Mouse (Mus musculus): ENCODE results near the gene Slc28a3. TPM values are rescaled to one million over a fixed set of nuclear protein-coding genes. Genes with fewer than 3 reads are reported as not detected.

Gene Slc28a3
- polyA plus RNA-seq, 1 experiment, result 11.8 TPM

GRCm38 (mm10) chr13:58560497-58561138 is 50.1 kb downstream of the Slc28a3 start:
- no peak for DNase-seq (ENCODE audit: low read depth)

GRCm38 (mm10) chr13:58558216-58558615 is 52.5 kb downstream of the Slc28a3 start:
- DNase-seq (ENCODE audit: low read depth), result no peak

- no peak for DNase-seq (ENCODE audit: low read depth)
These were observed 54.7 kb downstream of the Slc28a3 start for GRCm38 (mm10) chr13:58556018-58556417.

DNA sequence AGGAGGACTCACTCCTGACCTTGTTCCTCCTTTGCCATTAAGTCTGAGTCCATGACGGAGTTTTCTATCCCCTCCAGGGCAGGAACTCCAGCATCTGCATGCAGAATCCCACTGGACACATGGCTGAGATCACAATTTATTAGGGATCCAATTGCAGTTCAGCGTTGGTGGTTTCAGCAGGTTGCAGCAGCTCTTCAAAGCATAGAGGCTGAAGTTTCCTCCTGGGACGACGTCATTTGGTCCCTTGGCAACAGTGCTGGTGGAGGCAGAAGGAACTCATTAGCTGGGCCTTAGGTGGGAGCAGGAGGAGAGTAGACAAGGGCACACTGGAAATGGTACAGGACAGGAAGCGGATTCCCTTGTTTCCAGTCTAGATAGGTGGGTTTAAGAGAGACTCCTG is 55.1 kb downstream of the Slc28a3 start:
- DNase-seq (ENCODE audit: low read depth), result no peak

DNA sequence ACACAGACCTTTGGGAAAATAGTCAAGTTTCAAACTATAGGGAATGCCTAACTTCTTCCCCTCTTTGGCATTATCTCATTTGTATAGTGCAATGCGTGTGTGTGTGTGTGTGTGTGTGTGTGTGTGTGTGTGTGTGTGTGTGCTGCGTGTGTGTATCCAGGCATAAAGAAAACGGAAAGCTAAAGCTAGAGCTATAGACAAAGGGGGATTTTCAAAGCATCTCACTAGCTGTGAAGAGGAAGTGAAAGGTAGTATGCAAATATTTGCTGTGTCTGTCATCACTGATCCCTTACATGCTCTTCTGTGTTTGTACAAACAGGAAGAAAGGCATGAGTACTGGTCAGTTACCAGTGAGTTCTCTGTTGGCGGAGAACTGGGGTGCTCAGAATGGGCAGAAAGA is 58.8 kb downstream of the Slc28a3 start:
- no peak for DNase-seq (ENCODE audit: low read depth)

DNA sequence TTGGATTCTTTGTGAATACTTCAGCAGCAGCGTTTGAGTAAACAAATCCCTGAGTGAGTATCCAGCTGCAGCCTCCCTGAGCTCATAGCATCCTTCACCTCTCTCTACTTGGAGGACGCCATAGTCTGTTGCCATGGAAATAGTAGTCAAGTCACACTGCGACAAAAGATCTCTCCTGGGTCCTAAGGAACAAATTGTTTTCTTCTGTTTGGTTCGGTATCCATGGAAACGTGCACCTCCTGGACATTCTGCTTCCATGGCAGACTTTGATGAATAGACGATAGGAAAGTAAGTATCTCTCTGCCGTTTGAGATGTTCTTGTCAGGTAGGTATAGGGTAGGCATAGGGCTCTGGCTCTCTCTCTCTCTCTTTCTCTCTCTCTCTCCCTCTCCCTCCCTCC is 63.1 kb downstream of the Slc28a3 start:
- DNase-seq (ENCODE audit: low read depth), result no peak

DNA sequence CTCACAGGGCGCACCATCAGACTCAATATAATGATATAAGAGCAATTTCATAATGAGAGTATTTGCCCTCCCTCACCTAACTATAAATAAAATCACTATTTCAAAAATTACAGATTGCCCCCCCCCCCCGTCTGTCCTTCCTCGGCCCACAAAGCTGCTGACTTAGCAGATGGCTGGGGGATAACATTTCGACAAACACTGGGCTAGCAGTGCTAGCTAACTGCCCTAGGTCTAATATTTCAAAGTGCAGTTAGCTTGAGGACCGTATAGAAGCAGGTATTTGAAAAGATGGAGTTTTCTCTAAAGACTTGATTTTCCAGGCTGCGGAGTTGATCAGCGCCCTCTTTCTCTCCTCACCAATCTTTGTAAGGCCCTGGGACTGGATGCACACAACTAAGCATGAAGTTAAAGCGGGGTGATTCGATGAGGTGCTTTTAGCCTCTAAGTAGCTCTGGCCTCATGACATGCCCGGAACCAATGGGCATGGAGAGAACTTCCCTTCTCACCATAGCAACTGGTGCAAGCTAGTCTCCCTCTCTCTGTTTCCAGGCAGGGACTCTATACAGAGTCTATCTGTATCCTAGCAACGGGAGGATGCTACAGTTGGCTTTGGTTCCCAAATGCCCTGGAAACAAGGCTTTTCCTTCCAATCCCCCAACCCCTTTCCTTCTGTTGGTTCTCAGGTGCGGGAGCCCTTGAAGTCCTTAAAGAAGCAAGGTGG is 66.8 kb downstream of the Slc28a3 start:
- no peak for DNase-seq (ENCODE audit: low read depth)

DNA sequence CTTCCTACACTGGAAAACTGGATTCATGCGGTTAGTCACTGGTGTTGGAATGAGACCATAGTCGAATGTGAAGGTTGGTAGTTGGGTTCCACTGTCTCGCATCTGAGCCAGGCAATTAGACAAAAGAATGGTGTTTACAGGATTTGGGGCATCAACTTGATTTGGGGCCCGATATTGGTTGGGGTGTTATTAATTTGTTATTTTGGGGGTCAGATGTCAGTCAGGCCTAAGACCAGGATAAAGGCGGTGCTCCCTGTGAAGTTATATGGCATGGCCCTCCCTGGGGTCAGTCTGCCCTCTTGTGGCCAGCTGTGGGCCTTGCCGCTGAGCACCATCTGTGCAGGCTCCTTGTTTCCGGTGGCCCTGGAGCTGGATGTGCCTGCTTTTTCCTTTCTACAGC is 67.6 kb downstream of the Slc28a3 start:
- DNase-seq (ENCODE audit: low read depth), result no peak

GRCm38 (mm10) chr13:58542601-58543041 is 68.1 kb downstream of the Slc28a3 start:
- no peak for DNase-seq (ENCODE audit: low read depth)

GRCm38 (mm10) chr13:58542167-58542566 is 68.5 kb downstream of the Slc28a3 start:
- no peak for DNase-seq (ENCODE audit: low read depth)

GRCm38 (mm10) chr13:58541620-58542019 is 69.1 kb downstream of the Slc28a3 start:
- no peak for DNase-seq (ENCODE audit: low read depth)

- DNase-seq (ENCODE audit: low read depth), result no peak
These were observed 71.7 kb downstream of the Slc28a3 start for GRCm38 (mm10) chr13:58538966-58539365.

DNA sequence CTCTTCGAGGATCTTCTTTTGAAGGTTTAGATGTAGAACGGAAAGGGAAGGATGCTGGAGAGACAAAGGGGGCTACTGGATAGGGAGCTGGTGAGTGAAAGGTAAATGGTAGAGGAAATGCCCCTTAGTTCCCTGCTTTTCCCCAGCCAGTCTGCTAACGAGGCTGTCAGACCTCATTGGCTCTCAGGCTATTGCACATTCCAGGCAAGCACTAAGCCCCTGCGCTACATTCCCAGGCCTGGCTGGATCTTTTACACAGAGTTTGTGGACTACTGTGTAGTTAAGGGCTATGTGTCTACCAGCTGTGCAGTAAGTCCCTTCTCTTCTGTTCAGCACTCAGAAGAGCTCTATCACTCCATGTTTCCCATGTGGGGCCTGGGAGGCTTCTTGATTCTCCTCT is 72.3 kb downstream of the Slc28a3 start:
- no peak for DNase-seq (ENCODE audit: low read depth)

- DNase-seq (ENCODE audit: low read depth), result no peak
These were observed 72.8 kb downstream of the Slc28a3 start for GRCm38 (mm10) chr13:58537916-58538233.

GRCm38 (mm10) chr13:58537232-58537915 is 73.3 kb downstream of the Slc28a3 start:
- no peak for DNase-seq (ENCODE audit: low read depth)

- DNase-seq (ENCODE audit: low read depth), result no peak
These were observed 74.0 kb downstream of the Slc28a3 start for GRCm38 (mm10) chr13:58536466-58537231.

DNA sequence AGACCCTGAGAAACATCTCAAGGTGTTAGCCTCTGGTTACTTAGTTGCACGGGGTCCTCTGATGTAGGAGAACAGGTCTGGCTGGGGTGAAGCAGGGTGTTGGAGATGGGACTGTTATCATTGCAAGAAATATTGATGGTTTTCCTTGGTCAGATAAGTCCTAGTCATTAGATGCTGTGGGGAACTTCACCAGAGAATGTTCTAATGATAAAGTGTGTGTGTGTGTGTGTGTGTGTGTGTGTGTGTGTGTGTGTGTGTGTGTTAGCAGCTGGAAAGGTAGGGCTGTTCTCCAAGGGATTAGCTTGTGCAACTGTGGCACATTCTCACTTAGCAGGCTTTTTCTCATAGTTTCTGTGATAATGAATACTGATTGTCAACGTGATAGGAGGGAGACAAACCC is 75.4 kb downstream of the Slc28a3 start:
- DNase-seq (ENCODE audit: low read depth), result no peak

- no peak for DNase-seq (ENCODE audit: low read depth)
These were observed 75.8 kb downstream of the Slc28a3 start for GRCm38 (mm10) chr13:58534861-58535260.

- DNase-seq (ENCODE audit: low read depth), result no peak
These were observed 76.3 kb downstream of the Slc28a3 start for GRCm38 (mm10) chr13:58534216-58534841.

DNA sequence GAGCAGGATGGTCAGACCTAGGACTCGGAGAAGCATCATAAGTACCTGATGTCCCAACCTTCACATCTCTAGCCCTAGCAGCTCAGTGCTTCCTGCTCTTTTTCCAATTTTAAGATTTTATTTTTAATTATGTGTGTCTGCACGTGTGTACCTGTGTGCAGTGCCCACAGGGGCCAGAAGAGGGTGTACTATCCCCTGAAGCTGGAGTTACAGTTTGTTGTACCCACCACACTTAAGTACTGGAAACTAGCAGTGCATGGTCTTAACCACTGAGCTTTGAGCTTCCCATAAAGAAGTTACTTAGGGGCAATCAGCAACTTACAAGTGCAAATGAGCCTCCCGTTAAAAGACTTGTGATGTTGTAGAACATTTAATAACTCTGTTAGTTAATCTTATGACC is 86.1 kb downstream of the Slc28a3 start:
- DNase-seq (ENCODE audit: low read depth), result no peak

DNA sequence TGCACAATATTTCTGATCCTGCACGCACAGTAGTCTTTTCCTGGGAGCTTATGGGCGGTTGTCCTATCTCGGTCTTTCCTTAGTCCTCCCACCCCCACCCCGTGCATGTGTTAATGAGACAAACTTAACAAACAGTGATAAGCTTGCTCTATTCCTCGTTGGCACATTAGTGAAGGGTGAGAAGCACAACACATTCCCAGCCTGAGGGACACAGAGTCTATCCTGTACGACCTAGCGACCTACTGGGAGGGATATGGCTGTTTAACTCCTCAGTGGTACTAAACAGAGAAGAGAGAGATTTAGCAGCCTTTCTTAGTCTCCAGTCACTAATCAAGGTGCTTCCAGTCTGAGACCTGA is 86.9 kb downstream of the Slc28a3 start:
- no peak for DNase-seq (ENCODE audit: low read depth)
